Mouse (Mus musculus) neural tube, embryonic 11.5 days (tissue): ENCODE results near the gene Shroom1. TPM values are rescaled to one million over a fixed set of nuclear protein-coding genes. Genes with fewer than 3 reads are reported as not detected.

Source experiments
- ATAC-seq: fragments of 200-750 bp; cut with Nextera tagmentation; 2 replicates; pipeline ENCODE4 v1.8.0; 2017; ENCODE audit warnings: moderate number of reproducible peaks, mild to moderate bottlenecking, moderate TSS enrichment, moderate library complexity; ENCODE audit not compliant: insufficient read depth, low FRiP score, low TSS enrichment
- DNase-seq: peaks from one replicate; pipeline ENCODE4 v3.0.0-alpha.2; 2015; ENCODE audit warnings: low spot score
- H3K27ac ChIP-seq: fragments of 300-500 bp; sonication (generic); 2 replicates; pipeline ENCODE4 v1.5.1; 2014; ENCODE audit warnings: low read depth, mild to moderate bottlenecking, low read length
- H3K27me3 ChIP-seq: fragments of 300-500 bp; sonication (generic); 2 replicates; pipeline ENCODE4 v1.6.1; 2014; ENCODE audit warnings: mild to moderate bottlenecking, low read length, mixed read lengths; ENCODE audit not compliant: control insufficient read depth, insufficient read depth
- H3K36me3 ChIP-seq: fragments of 300-500 bp; sonication (generic); 2 replicates; pipeline ENCODE4 v1.6.1; 2014; ENCODE audit warnings: mild to moderate bottlenecking, low read length, moderate library complexity, mixed read lengths; ENCODE audit not compliant: control insufficient read depth, insufficient read depth
- H3K4me1 ChIP-seq: fragments of 300-500 bp; sonication (generic); 2 replicates; pipeline ENCODE4 v1.6.1; 2014; ENCODE audit warnings: low read length, mixed read lengths; ENCODE audit not compliant: control insufficient read depth, insufficient read depth
- H3K4me2 ChIP-seq: fragments of 300-500 bp; sonication (generic); 2 replicates; pipeline ENCODE4 v1.6.1; 2014; ENCODE audit warnings: low read depth, mild to moderate bottlenecking, moderate library complexity
- H3K4me3 ChIP-seq: fragments of 300-500 bp; sonication (generic); 2 replicates; pipeline ENCODE4 v1.5.1; 2014; ENCODE audit warnings: low read depth, low read length
- H3K9ac ChIP-seq: fragments of 300-500 bp; sonication (generic); 2 replicates; pipeline ENCODE4 v1.6.1; 2014; ENCODE audit warnings: mild to moderate bottlenecking, low read length
- H3K9me3 ChIP-seq: fragments of 300-500 bp; sonication (generic); 2 replicates; pipeline ENCODE4 v1.6.1; 2016; ENCODE audit warnings: low read length; ENCODE audit not compliant: control insufficient read depth
- WGBS: fragments of 180-500 bp; shearing (Covaris S2); extraction: QIAGEN DNeasy Blood & Tissue Kit; methylation state at CpG from one replicate; pipeline ENCODE4 v1.1.7; 2014; 5-methylcytosine and 5-hydroxymethylcytosine counted together
- polyA plus RNA-seq: library from polyadenylated mRNA; unstranded; fragments of >200 nt; fragmentation: Nextera tagmentation; extraction: Ambion mirVana; gene quantifications from 2 replicates; pipeline ENCODE4 v1.2.1, GENCODE M21; 2014

Shroom1 gene
- polyA plus RNA-seq: 1.5 and 3.1 TPM in 2 replicates

DNA sequence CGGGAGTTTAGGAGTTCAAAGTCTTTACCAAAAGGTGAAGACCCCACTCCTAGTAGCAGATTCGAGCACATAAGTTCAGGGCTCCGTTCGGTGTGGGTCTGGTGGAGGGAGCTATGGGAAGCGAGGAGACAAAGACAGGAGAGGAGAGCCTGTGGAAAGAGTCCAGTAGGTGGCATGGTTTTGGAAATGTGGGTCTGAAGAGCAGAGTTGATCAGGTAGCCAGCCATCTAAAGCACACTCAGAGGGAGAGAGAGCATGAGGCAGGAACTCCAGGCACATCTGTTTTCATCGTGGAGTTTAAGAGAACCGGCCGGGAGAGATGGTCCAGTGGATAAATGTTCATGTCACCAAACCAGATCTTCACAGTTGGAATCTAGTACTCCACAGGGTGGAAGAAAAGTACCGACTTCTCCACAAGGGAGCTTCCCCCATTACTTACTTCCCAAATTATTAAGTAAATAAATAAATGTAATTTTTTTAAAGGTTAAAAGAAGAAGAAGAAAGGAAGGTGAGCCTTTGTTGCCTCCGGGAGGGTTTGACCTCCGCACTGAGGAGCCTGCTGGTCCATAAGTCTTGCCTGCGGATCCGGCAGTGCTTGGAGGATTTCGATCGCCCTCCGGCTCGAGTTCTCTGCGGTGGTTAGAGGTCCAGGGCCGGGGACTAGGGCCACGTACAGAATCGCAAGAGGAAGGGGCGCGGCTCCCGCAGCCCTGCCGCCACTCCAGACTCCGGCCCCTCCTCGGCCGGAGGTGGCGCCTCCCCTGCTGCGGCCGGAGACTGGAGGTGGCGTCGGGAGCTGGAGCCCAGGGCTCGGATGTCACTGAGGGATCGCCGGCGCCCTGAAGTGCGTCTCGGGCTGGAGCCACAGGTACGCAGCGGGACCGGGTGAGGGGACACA lies at the start of gene Shroom1, which contains the start of gene Gm10447:
TSS of gene Shroom1 (plus strand) at position 732 of the 898 bp plus-strand sequence.
TSS of gene Gm10447 (minus strand) at position 637 of the 898 bp plus-strand sequence.
- WGBS: 5% methylated on average over 42 of the region's 42 CpGs

DNA sequence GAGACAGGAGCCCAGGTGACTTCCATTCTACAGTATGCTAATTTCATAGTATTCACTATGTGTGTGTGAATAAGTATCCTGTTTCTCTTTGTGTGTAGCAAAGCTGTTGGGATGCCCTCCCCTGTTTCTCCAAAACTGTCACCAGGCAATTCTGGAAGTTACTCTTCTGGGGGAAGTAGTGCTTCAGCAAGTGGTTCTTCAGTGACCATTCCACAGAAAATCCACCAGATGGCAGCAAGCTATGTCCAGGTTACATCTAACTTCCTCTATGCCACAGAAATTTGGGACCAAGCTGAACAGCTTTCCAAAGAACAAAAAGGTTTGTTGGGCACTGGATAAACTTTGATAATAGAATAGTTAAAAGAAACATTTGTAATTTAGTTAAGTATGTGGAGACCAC lies 45.3 kb upstream of the Shroom1 start:
- no peaks in the 10 kb centered on the region for H3K4me1 ChIP-seq
- no peaks in the 10 kb centered on the region for H3K27me3 ChIP-seq
- no peak for ATAC-seq
- DNase-seq: no peak
- no peak overlapping the region for H3K9ac ChIP-seq
- H3K36me3 ChIP-seq: peaks cover 17% of the 10 kb centered on the region
- no peaks in the 10 kb centered on the region for H3K9me3 ChIP-seq
- H3K4me2 ChIP-seq: no peak overlapping the region
- no peak overlapping the region for H3K27ac ChIP-seq
- H3K4me3 ChIP-seq: no peak overlapping the region

More for the DNA sequence above, at the start of gene Shroom1, which contains the start of gene Gm10447:
- ATAC-seq (no peak; the same call in 1 of the 2 replicates), DNase-seq (peak; percentile 63)
- Histone ChIP-seq H3K27ac (no peak within 1 kb of the TSS), H3K36me3 (no peaks in the 10 kb centered on the region), H3K27me3 (peaks cover 22% of the 10 kb centered on the region), H3K4me1 (no peaks in the 10 kb centered on the region), H3K9ac (peak within 1 kb of the TSS; percentile 39; the same call in 1 of the 2 replicates), H3K9me3 (no peaks in the 10 kb centered on the region), H3K4me2 (peak within 1 kb of the TSS; percentile 61), H3K4me3 (peak within 1 kb of the TSS; percentile 41)

DNA sequence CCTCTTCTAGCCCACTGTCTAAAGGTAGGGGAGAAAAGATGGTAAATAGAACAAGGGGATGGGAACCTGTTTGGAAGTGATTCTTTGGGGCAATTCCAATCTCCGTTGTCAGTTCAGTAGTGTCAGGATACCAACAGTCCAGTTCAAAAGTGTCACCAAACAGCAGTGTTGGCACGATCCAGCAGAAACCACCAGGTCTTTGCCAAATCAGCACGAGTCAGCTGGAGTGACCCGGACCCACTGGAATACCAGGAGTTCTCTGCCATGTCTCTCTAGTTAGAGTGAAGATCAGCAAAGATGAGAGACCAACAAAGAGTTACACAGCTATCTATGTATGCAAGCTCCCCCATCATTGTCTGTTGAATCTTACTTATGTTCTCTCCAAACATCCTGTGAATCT lies 43.1 kb upstream of the Shroom1 start:
- Histone ChIP-seq H3K27ac (no peak overlapping the region), H3K4me3 (no peak overlapping the region), H3K27me3 (no peaks in the 10 kb centered on the region), H3K4me2 (no peak overlapping the region), H3K9me3 (no peaks in the 10 kb centered on the region), H3K9ac (no peak overlapping the region), H3K4me1 (no peaks in the 10 kb centered on the region), H3K36me3 (peaks cover 12% of the 10 kb centered on the region)
- 92% methylated on average over 4 of the region's 4 CpGs for WGBS
- ATAC-seq: no peak
- no peak for DNase-seq

DNA sequence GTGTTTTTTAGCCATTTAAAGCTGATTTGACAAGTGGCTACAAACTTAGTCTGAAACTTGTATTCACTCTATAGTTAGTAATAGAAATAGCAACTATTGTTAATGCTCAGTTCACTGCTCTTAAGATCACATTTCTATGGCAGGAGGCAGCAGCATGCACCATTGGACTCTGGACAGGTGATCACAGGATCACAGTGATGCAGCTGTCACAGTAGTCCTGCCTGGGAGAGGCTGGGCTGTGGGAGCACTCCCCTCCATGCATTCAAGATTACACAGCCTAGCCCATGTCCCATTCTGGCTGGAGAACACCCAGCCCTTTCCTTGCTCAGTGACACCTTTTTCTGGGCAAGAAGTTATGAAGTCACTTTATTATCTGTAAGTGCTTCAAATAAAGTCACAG lies 39.0 kb upstream of the Shroom1 start:
- Histone ChIP-seq H3K4me3 (no peak overlapping the region), H3K27me3 (no peaks in the 10 kb centered on the region), H3K4me1 (no peaks in the 10 kb centered on the region), H3K9ac (no peak overlapping the region), H3K9me3 (no peaks in the 10 kb centered on the region), H3K4me2 (no peak overlapping the region), H3K36me3 (peaks cover 6% of the 10 kb centered on the region), H3K27ac (no peak overlapping the region)
- no peak for DNase-seq
- no peak for ATAC-seq

DNA sequence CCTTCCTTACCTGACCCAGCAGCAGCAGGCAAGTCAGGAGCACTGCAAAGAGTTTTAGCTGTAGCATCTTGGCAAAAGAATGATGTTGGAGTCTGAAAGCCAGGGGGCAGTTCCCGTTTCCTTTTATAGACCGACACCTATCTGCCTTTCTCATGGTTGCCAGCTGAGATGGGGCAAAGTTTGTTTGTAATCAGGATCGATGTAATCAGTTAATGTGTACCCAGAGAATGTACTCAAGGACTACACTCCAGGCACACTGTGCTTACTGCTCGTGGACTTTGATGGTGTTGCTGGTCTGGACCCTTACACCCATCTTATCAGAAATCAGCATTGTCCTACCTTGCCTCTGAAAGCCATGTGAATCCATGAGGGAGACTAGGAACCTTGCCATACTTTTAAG lies 34.0 kb upstream of the Shroom1 start, which contains the start of gene Leap2:
TSS of gene Leap2 (minus strand) at position 135 of the 400 bp plus-strand sequence.
- H3K27me3 ChIP-seq: no peaks in the 10 kb centered on the region
- H3K4me1 ChIP-seq: no peaks in the 10 kb centered on the region
- no peaks in the 10 kb centered on the region for H3K36me3 ChIP-seq
- 92% methylated on average over 4 of the region's 4 CpGs for WGBS
- ATAC-seq (no peak), DNase-seq (no peak)
- no peaks in the 10 kb centered on the region for H3K9me3 ChIP-seq
- H3K4me3 ChIP-seq: no peak within 1 kb of the TSS
- H3K27ac ChIP-seq: no peak within 1 kb of the TSS
- no peak within 1 kb of the TSS for H3K9ac ChIP-seq
- no peak within 1 kb of the TSS for H3K4me2 ChIP-seq

DNA sequence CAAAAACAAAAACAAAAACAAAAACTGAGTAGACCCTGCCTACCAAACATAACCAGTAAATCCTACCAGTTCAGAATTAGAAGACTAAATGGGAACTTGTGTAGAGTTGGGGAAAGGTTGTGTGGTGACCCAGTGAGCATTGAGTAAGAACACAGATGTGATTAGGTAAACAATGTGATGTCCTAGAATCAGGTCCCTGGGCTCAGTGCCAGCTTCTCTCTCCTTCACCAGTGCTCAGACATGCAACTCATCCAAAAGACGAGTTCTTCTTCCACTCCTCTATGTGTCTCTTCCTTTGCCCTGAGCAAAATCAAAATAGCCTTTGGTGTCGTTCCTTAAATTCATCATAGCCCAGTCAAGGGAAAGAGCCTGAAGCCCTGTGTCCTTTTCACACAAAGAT lies 32.2 kb upstream of the Shroom1 start:
- DNase-seq (no peak), ATAC-seq (no peak)
- no peak overlapping the region for H3K27ac ChIP-seq
- H3K27me3 ChIP-seq: no peaks in the 10 kb centered on the region
- no peaks in the 10 kb centered on the region for H3K9me3 ChIP-seq
- no peak overlapping the region for H3K9ac ChIP-seq
- H3K4me2 ChIP-seq: no peak overlapping the region
- H3K4me1 ChIP-seq: peaks cover 5% of the 10 kb centered on the region
- 83% methylated on average over 2 of the region's 2 CpGs for WGBS
- H3K4me3 ChIP-seq: no peak overlapping the region
- peaks cover 5% of the 10 kb centered on the region; the same call in 1 of the 2 replicates for H3K36me3 ChIP-seq

DNA sequence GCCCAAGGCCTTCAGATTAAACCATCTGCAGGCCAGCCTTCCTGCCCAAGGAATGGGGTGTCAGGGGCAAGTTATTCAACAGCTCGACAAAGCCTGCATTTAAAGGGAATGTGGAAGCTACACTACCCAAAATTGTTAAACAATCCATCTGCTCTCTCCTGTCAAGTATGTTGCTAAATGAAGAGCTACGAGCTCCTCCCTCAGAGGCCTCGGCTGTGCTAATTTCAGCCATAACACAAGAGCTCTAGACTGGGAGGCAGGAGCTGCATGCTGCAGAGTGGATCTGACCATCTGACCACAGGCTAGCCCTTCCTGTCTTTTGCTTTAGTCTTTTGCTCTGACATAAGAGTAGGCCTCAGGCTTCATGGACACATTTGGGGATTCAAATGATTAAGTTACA lies 31.8 kb upstream of the Shroom1 start:
- Histone ChIP-seq H3K36me3 (peaks cover 5% of the 10 kb centered on the region; the same call in 1 of the 2 replicates), H3K4me1 (peaks cover 8% of the 10 kb centered on the region), H3K9ac (no peak overlapping the region), H3K4me2 (no peak overlapping the region), H3K4me3 (no peak overlapping the region), H3K9me3 (no peaks in the 10 kb centered on the region), H3K27ac (no peak overlapping the region), H3K27me3 (no peaks in the 10 kb centered on the region)
- WGBS: 72% methylated on average over 3 of the region's 3 CpGs
- DNase-seq: no peak
- no peak for ATAC-seq

DNA sequence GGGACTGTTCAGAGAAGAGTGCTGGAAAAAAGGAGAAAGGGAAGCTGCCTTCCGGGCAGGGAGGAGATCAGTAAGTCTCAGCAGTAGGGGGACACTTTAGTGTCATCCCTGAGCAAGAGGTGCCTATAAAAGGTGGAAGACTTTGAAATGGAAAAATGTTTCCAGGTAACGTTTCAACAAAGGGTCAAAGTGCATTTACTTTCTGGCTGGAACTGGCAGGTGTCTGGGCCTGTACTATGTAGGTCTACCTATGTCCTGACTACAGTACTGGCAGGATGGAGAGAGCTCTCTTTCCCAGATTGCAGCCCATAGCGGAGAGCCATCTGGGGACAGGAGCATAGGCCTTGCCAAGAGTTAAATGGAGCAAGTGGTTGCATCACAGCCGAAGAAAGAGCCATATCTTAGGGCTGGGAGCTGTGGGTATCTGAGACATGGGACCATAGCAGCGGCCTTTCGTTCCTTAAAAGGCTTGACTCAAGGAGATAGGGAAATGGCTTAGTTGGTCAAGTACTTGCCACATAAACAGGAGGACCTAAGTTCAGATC lies 31.2 kb upstream of the Shroom1 start:
- no peak for ATAC-seq
- H3K4me3 ChIP-seq: no peak overlapping the region
- WGBS: 88% methylated on average over 6 of the region's 6 CpGs

More for the DNA sequence above, 31.2 kb upstream of the Shroom1 start:
- no peak overlapping the region for H3K9ac ChIP-seq
- no peak overlapping the region for H3K4me2 ChIP-seq
- H3K27ac ChIP-seq: no peak overlapping the region
- no peak for DNase-seq
- no peaks in the 10 kb centered on the region for H3K9me3 ChIP-seq
- H3K36me3 ChIP-seq: peaks cover 5% of the 10 kb centered on the region; the same call in 1 of the 2 replicates
- H3K27me3 ChIP-seq: no peaks in the 10 kb centered on the region
- H3K4me1 ChIP-seq: peaks cover 8% of the 10 kb centered on the region
